Mouse (Mus musculus) heart, adult 9 months (tissue): ENCODE measurements around the gene Tgfb3.

ENCODE experiments used
- DNase-seq, 2 experiments: peaks; one replicate each; pipeline ENCODE4 v3.0.0; 2022; ENCODE audit warnings: low spot score in 2 of 2

The Tgfb3 gene

GRCm38 (mm10) chr12:86030932-86031331 lies 47.9 kb downstream of the Tgfb3 start:
- DNase-seq = no peak

GRCm38 (mm10) chr12:86027747-86028146 lies 51.1 kb downstream of the Tgfb3 start:
- no peak for DNase-seq

- no peak for DNase-seq
Measured at GRCm38 (mm10) chr12:86027000-86027399, 51.8 kb downstream of the Tgfb3 start.

- DNase-seq = no peak
Measured at GRCm38 (mm10) chr12:86025480-86025879, 53.4 kb downstream of the Tgfb3 start.

- no peak for DNase-seq
Measured at GRCm38 (mm10) chr12:86024426-86024825, 54.4 kb downstream of the Tgfb3 start.

GRCm38 (mm10) chr12:86023081-86023871 lies 55.6 kb downstream of the Tgfb3 start:
- DNase-seq = no peak

- no peak for DNase-seq
Measured at GRCm38 (mm10) chr12:86022282-86022984, 56.4 kb downstream of the Tgfb3 start.

GRCm38 (mm10) chr12:86021583-86021982 lies 57.3 kb downstream of the Tgfb3 start:
- no peak for DNase-seq

- no peak for DNase-seq
Measured at GRCm38 (mm10) chr12:86017360-86017759, 61.5 kb downstream of the Tgfb3 start.

- no peak for DNase-seq
Measured at GRCm38 (mm10) chr12:86015114-86015513, 63.7 kb downstream of the Tgfb3 start.

- no peak for DNase-seq
Measured at GRCm38 (mm10) chr12:86014621-86015020, 64.2 kb downstream of the Tgfb3 start.

- no peak for DNase-seq
Measured at GRCm38 (mm10) chr12:86014174-86014573, 64.7 kb downstream of the Tgfb3 start.

- DNase-seq = no peak
Measured at GRCm38 (mm10) chr12:86012195-86012594, 66.6 kb downstream of the Tgfb3 start.

GRCm38 (mm10) chr12:86010656-86011055 lies 68.2 kb downstream of the Tgfb3 start:
- no peak for DNase-seq

GRCm38 (mm10) chr12:86007377-86007776 lies 71.5 kb downstream of the Tgfb3 start:
- DNase-seq = peak in 1 of 2 experiments; percentile 10
